Mouse (Mus musculus): Measurements from ENCODE around the gene Lmcd1. TPM values are rescaled to one million over a fixed set of nuclear protein-coding genes. Genes with fewer than 3 reads are reported as not detected.
A peak's percentile ranks its signal among the peaks of the same experiment; 100 is the strongest.

The Lmcd1 gene
- polyA plus RNA-seq, 1 experiment from 2014 or later: 2.3 TPM

DNA sequence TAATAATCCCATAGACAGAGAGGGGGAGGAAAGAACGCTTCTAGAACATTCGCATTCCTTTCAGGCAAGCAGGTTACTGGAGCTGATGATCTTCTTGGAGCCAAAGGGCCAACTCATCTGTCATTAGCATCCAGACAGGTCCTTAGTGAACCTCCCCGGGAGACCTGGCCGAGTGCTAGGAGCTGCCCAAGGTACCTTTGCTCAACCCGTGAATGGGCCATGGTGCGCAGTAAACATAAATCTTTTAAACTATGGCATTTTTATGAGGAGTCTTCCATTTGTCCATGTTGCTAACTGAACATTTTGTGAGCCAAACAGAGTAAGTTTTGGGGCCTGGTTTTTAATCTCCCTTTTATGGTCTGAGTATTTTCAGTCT is 57.7 kb downstream of the Lmcd1 start:
- Histone ChIP-seq H3K27me3 (ENCODE audit: poor library complexity, severe bottlenecking) (no peaks in the 10 kb centered on the region), H3K27ac (0 out of 2 replicates have a peak overlapping the region, but pooled peaks have one; percentile 12), H3K4me1 (peaks cover 19% of the 10 kb centered on the region), H3K4me3 (no peak overlapping the region), H3K9me3 (no peaks in the 10 kb centered on the region), H3K36me3 (replicated peaks) (no peaks in the 10 kb centered on the region)
- DNase-seq (ENCODE audit: extremely low spot score, low spot score): no peak
- 84% methylated on average over 6 of the region's 6 CpGs for WGBS

GRCm38 (mm10) chr6:112333930-112334329 is 60.4 kb downstream of the Lmcd1 start:
- Histone ChIP-seq H3K4me3 (no peak overlapping the region), H3K36me3 (replicated peaks) (no peaks in the 10 kb centered on the region), H3K4me1 (peaks cover 19% of the 10 kb centered on the region), H3K27me3 (ENCODE audit: poor library complexity, severe bottlenecking) (no peaks in the 10 kb centered on the region), H3K9me3 (no peaks in the 10 kb centered on the region), H3K27ac (no peak overlapping the region)
- 89% methylated on average over 5 of the region's 5 CpGs for WGBS
- no peak for DNase-seq (ENCODE audit: extremely low spot score, low spot score)

GRCm38 (mm10) chr6:112337667-112338066 is 64.1 kb downstream of the Lmcd1 start:
- H3K27me3 ChIP-seq (ENCODE audit: poor library complexity, severe bottlenecking): no peaks in the 10 kb centered on the region
- no peaks in the 10 kb centered on the region for H3K36me3 ChIP-seq (replicated peaks)
- H3K27ac ChIP-seq: no peak overlapping the region
- no peaks in the 10 kb centered on the region for H3K9me3 ChIP-seq
- no peaks in the 10 kb centered on the region for H3K4me1 ChIP-seq
- WGBS: 90% methylated on average over 6 of the region's 6 CpGs
- no peak overlapping the region for H3K4me3 ChIP-seq
- no peak for DNase-seq (ENCODE audit: extremely low spot score, low spot score)

GRCm38 (mm10) chr6:112339016-112339415 is 65.5 kb downstream of the Lmcd1 start:
- no peak overlapping the region for H3K27ac ChIP-seq
- H3K4me1 ChIP-seq: no peaks in the 10 kb centered on the region
- WGBS: 86% methylated on average over 4 of the region's 4 CpGs
- no peaks in the 10 kb centered on the region for H3K36me3 ChIP-seq (replicated peaks)
- no peaks in the 10 kb centered on the region for H3K27me3 ChIP-seq (ENCODE audit: poor library complexity, severe bottlenecking)
- no peaks in the 10 kb centered on the region for H3K9me3 ChIP-seq
- DNase-seq (ENCODE audit: extremely low spot score, low spot score): no peak
- H3K4me3 ChIP-seq: no peak overlapping the region

DNA sequence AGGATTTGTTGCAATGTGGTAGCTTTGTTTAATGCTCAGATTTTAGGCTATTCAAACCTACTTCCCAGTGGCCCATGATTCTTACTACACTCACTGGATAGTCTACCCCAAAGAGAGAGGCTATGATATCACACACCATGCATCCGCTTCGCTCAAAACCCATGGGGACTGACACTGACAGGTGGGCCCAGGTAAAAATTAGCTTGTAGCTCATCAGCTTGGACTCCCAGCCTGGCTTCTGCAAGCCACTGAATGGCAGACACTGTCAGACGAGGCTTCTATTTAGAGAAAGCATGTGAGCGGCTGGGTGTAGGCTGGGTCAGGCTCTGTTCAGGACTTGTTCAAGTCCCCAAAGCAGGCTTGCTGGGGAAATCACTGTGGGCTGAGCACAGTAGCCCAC is 76.9 kb downstream of the Lmcd1 start:
- Histone ChIP-seq H3K9me3 (no peaks in the 10 kb centered on the region), H3K27me3 (ENCODE audit: poor library complexity, severe bottlenecking) (no peaks in the 10 kb centered on the region), H3K4me3 (no peak overlapping the region), H3K27ac (no peak overlapping the region), H3K4me1 (no peaks in the 10 kb centered on the region), H3K36me3 (replicated peaks) (no peaks in the 10 kb centered on the region)
- DNase-seq (ENCODE audit: extremely low spot score, low spot score): no peak
- 93% methylated on average over 4 of the region's 4 CpGs for WGBS

GRCm38 (mm10) chr6:112359341-112359740 is 85.8 kb downstream of the Lmcd1 start:
- DNase-seq (ENCODE audit: extremely low spot score, low spot score): no peak
- Histone ChIP-seq H3K36me3 (replicated peaks) (no peaks in the 10 kb centered on the region), H3K27me3 (ENCODE audit: poor library complexity, severe bottlenecking) (no peaks in the 10 kb centered on the region), H3K4me3 (no peak overlapping the region), H3K27ac (no peak overlapping the region), H3K4me1 (no peaks in the 10 kb centered on the region), H3K9me3 (no peaks in the 10 kb centered on the region)
- 88% methylated on average over 1 of the region's 1 CpGs for WGBS

GRCm38 (mm10) chr6:112360676-112361075 is 87.1 kb downstream of the Lmcd1 start:
- Histone ChIP-seq H3K4me1 (no peaks in the 10 kb centered on the region), H3K9me3 (no peaks in the 10 kb centered on the region), H3K36me3 (replicated peaks) (no peaks in the 10 kb centered on the region), H3K27me3 (ENCODE audit: poor library complexity, severe bottlenecking) (no peaks in the 10 kb centered on the region), H3K4me3 (no peak overlapping the region), H3K27ac (no peak overlapping the region)
- DNase-seq (ENCODE audit: extremely low spot score, low spot score): no peak
- WGBS: 89% methylated on average over 8 of the region's 8 CpGs

DNA sequence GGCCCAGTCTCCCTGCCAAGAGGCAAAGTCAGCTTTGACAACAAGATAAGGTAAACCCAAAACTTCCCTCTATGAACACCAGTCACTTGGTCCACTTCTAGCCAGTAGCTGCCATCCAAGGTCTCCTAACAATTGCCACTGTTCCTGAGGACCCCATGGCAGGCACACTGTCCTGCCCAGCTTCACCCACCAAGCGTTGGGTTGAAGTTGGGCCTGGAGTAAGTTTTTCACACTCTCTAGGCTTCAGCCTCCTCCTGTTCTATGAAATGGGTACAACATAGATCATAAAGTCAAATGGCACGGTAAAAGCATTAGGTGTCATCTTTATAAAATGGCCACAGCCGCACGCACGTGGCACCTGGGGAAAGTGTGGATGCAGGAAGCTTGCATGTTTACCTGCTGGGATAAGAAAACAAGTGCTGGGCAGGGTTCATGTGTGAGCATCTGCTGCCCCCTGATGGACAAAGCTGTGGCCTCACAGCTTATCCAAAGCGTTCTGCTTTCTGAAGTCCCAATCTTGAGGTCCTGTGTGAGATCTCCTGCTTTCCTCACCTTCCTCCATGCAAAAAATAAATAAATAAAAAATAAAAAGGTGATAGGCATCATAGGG is 88.9 kb downstream of the Lmcd1 start:
- Histone ChIP-seq H3K4me3 (no peak overlapping the region), H3K4me1 (no peaks in the 10 kb centered on the region), H3K36me3 (replicated peaks) (no peaks in the 10 kb centered on the region), H3K27ac (no peak overlapping the region), H3K27me3 (ENCODE audit: poor library complexity, severe bottlenecking) (no peaks in the 10 kb centered on the region), H3K9me3 (no peaks in the 10 kb centered on the region)
- peak; percentile 31 for DNase-seq (ENCODE audit: extremely low spot score, low spot score)
- WGBS: 47% methylated on average over 6 of the region's 6 CpGs

DNA sequence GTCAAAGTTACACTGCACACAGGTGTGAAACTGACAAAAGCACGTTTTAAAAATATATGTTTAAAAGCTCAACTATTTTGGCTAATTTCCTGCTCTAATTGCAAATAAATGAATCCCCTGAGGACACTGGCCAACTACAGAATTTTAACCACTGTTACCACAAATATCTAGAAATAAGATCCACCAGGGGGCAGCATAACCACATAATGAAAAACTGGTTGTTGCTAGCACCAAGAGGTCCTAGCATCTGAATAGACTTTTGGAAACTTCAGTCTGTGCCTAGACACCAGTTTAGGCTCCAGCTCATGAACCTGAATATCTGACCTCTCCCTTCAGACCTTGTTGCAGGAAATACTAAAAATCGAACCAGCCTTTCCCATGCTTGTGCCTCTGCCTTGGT is 91.0 kb downstream of the Lmcd1 start:
- Histone ChIP-seq H3K4me1 (no peaks in the 10 kb centered on the region), H3K36me3 (replicated peaks) (no peaks in the 10 kb centered on the region)
- DNase-seq (ENCODE audit: extremely low spot score, low spot score): no peak

DNA sequence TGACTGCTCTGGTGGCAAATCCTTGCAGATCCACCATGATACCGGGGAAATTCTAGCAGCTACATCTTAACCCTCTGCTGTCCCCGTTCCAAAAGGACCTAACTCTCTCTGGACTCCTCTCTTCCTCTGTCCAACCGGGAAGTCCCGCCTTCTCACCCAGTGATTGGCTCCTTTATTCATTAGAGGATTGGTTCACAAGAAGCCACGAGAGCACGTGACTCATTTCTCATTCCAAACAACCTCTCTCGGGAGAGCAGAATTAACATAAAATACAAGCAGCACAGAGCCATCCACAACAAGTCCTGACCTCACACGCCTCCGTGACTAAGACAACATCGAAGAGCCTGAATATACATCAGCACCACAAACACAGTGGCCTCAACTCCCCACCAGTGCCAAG is 91.7 kb downstream of the Lmcd1 start:
- Histone ChIP-seq H3K9me3 (no peaks in the 10 kb centered on the region), H3K4me3 (no peak overlapping the region), H3K27ac (no peak overlapping the region), H3K36me3 (replicated peaks) (no peaks in the 10 kb centered on the region), H3K27me3 (ENCODE audit: poor library complexity, severe bottlenecking) (no peaks in the 10 kb centered on the region), H3K4me1 (no peaks in the 10 kb centered on the region)
- 90% methylated on average over 10 of the region's 10 CpGs for WGBS
- no peak for DNase-seq (ENCODE audit: extremely low spot score, low spot score)

More for the DNA sequence above, 91.0 kb downstream of the Lmcd1 start:
- Histone ChIP-seq H3K27me3 (ENCODE audit: poor library complexity, severe bottlenecking) (no peaks in the 10 kb centered on the region), H3K9me3 (no peaks in the 10 kb centered on the region), H3K4me3 (no peak overlapping the region), H3K27ac (no peak overlapping the region)
- WGBS: 48% methylated on average over 2 of the region's 2 CpGs

DNA sequence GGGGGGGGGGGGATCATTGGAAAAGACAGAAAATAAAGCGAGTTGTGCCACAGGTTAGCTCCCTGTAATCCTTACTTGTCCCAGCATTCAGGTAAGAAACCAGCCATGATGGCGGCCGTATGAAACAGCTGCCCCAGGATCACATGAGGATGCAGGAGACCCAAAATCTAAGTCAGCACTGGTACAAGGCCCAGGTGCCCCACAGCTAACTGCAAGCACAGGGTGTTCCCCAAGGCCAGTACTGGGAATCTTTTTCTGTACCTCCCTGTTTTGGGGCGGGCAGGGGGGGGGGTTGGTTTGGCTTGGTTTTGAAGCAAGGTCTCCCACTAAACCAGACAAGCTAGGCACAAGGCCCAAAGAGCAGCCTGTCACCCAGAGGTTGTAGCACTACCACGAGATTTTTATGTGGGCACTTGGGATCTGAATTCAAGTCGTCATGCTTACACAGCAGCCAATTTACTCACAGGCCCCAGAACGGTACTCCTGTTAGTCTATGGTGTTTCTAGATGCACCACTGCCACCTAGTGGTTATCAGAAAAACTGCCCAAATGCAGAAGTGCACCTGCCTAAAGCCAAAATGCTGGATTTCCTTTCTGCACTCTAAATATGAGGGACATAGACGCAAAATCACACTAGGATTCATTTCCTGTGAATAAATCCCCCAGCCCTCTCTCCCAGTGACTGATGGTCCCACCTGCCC is 100.5 kb downstream of the Lmcd1 start:
- no peaks in the 10 kb centered on the region for H3K27me3 ChIP-seq (ENCODE audit: poor library complexity, severe bottlenecking)
- H3K27ac ChIP-seq: no peak overlapping the region
- peaks cover 8% of the 10 kb centered on the region for H3K4me1 ChIP-seq
- peak; percentile 43 for DNase-seq (ENCODE audit: extremely low spot score, low spot score)
- no peak overlapping the region for H3K4me3 ChIP-seq
- 46% methylated on average over 8 of the region's 8 CpGs for WGBS
- H3K36me3 ChIP-seq (replicated peaks): no peaks in the 10 kb centered on the region
- H3K9me3 ChIP-seq: no peaks in the 10 kb centered on the region

DNA sequence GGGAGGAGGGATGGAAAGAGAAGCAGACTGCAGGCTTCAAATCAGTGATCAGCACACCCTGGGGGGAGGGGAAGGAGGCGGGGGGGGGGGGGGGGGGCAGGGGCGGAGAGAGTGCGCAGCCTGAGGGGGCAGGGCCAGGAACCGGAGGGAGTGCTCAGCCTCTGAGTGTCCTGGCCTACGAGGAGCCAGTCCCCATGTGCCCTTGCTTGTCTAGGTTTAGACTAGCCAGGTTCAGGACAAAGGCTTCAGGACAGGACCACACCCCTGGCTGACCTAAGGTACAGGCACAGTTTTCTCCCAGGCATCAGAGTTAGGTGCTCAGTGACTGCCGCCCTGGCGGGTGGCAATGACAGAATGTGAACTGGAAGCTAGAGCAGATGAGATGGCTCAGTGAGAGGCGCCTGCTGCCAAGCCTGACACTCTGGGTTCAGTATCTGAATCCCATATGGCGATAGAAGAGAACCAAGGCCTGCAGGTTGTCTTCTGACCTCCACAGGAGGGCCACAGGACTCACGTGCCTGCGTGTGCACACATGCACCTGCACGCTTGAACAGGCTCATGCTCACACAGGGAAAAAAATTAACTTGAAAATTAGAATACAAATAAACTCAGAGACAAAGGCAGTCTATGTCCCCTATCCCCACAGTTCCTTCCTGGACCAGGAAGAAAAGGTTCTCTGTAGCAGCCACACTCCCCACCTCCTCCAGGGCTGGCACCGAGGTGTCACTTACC is 102.3 kb downstream of the Lmcd1 start:
- no peak overlapping the region for H3K27ac ChIP-seq
- no peak overlapping the region for H3K4me3 ChIP-seq
- no peaks in the 10 kb centered on the region for H3K36me3 ChIP-seq (replicated peaks)
- 65% methylated on average over 10 of the region's 13 CpGs for WGBS
- H3K9me3 ChIP-seq: no peaks in the 10 kb centered on the region
- H3K4me1 ChIP-seq: peaks cover 8% of the 10 kb centered on the region
- no peaks in the 10 kb centered on the region for H3K27me3 ChIP-seq (ENCODE audit: poor library complexity, severe bottlenecking)
- no peak for DNase-seq (ENCODE audit: extremely low spot score, low spot score)

- Histone ChIP-seq H3K27me3 (ENCODE audit: poor library complexity, severe bottlenecking) (no peaks in the 10 kb centered on the region), H3K36me3 (replicated peaks) (no peaks in the 10 kb centered on the region), H3K4me3 (no peak overlapping the region), H3K27ac (no peak overlapping the region), H3K4me1 (peaks cover 8% of the 10 kb centered on the region), H3K9me3 (no peaks in the 10 kb centered on the region)
- no peak for DNase-seq (ENCODE audit: extremely low spot score, low spot score)
- WGBS: 91% methylated on average over 9 of the region's 9 CpGs
These were observed 105.5 kb downstream of the Lmcd1 start for GRCm38 (mm10) chr6:112379054-112379453.
